Mouse (Mus musculus): Measurements from ENCODE around the gene Heatr1.

GRCm38 (mm10) chr13:12460881-12461729, 66.3 kb downstream of the Heatr1 start:
- TF ChIP-seq CTCF (IDR thresholded peaks at IDR 0.05; ENCODE audit: low read depth), result no peak
- peak; percentile 21; the same call in 1 of the 2 replicates for TF ChIP-seq EP300 (IDR thresholded peaks at IDR 0.05; ENCODE audit: low read depth)
